Mouse (Mus musculus): ENCODE results near the gene Igf1.

The Igf1 gene

DNA sequence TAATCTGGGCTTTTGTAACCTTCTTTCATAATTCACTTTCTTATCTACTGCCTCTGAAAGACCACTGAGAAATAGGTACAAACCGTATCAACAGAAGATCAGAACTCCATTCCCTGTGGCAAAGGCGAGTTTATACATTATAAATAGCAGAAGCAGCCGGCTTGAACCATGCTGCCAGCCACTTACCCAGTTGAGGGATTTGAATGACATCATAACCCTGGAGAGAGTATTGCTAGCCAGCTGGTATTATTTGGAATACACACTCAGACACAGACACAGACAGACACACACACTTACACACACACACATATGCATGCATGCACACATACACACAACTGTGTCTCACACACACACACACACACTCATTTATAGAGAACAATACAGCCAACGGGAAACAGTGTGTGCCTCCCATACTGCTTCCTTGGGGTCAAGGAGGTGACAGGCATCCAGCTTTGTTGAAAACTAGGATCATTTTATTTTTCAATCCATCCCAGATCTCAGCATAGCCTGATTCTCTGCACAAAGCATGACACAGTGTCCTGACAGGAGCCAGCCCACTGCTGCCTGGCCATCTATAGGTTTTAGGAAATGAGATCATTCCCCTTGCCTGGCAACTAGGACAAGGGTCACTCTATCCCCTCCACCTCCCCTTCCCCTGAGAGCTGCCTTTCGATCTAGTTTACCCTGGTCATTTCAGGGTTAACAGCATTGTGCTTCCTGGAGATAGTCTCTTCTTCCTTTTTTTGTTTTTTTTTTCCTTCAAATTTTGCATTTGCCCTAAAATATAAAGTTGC lies at the start of gene Igf1:
Gene Igf1 (plus strand): TSS at position 253 of the 794 bp plus-strand sequence.
- no peak for DNase-seq (ENCODE audit: low read depth)

DNA sequence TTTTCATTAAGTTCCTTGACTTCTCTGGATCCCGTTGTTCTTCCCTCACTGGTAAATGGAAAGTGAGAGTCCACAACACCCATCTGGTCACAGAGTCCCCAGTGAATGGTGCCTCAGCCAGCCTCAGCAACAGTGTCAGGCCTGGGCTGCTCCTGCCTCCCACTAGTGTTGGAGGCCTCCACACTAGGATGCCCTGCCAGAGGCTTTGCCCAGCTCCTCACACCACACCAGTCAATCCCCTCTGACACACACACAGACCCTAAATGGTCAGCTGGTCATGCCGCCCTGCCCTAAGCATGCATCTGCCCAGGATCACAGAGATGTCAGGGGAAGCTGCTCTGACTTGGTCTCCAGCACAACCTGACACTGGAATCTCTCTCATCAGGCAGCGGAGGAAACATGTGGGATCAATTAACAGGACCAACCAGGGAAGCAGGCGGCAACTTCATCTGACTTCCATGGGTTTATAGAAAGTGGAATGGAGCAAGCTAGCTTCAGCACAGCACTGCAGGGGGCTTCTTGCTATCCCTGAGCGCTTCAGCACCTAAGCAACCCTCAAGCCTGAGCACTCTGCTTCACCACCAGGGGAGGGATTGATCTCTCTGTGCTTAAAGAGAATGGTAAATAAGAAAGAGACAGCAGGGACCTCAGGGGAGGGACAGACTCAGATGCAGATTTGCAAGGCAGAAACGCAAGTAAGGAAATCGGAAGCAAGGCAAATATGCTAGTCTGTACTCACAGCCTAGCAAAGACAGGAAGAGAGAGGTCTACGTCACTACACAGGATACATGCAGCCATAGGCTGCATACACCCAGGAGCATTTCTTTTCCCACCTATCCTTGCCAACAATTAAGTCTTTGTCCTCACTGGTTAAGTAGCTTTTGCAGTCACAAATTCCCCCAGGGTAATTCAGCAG lies 45.6 kb upstream of the Igf1 start:
- DNase-seq (ENCODE audit: low read depth): no peak

GRCm38 (mm10) chr10:87813073-87813590 lies 44.9 kb upstream of the Igf1 start:
- DNase-seq (ENCODE audit: low read depth): no peak

- no peak for DNase-seq (ENCODE audit: low read depth)
Measured at GRCm38 (mm10) chr10:87816861-87817260, 41.2 kb upstream of the Igf1 start.

DNA sequence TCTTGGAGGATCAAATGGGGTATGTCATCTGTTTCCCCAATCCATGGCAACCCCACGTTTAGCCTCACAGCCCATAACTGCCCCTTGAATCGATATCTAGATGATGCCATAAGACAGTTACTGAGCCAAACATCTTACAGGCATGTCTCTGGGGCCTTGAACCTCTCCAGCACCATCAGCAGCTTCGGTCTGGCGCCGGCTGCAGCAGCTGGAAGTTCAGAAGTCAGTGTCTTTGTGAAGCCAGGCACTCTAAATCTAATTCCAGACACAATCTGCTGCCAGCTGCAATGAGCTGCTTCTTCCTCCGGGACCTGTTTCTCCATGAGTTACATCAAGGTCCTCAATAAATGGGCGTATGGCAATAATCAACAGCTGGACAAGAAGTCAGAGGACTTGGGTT lies 40.3 kb upstream of the Igf1 start:
- DNase-seq (ENCODE audit: low read depth): no peak

GRCm38 (mm10) chr10:87821906-87822305 lies 36.2 kb upstream of the Igf1 start:
- no peak for DNase-seq (ENCODE audit: low read depth)

DNA sequence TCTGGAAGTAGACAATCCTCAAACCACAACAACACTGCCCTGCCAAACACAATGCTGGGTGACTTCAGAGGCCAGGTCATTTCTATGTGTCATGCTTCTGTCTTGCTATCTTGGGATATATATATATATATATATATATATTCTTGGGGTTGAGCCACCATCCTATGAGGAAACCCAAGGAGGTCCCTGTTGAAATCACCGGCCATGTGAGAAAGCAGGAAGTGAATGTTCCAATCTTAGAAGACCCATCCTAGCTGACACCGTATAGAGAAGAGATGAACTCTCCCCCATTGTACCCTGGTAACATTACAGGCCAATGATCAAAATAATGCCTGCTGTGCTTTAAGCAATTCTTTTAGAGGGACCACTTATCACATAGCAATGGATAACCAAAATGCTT lies 28.1 kb upstream of the Igf1 start:
- DNase-seq (ENCODE audit: low read depth): no peak

- DNase-seq (ENCODE audit: low read depth): no peak
Measured at GRCm38 (mm10) chr10:87830639-87831038, 27.4 kb upstream of the Igf1 start.

DNA sequence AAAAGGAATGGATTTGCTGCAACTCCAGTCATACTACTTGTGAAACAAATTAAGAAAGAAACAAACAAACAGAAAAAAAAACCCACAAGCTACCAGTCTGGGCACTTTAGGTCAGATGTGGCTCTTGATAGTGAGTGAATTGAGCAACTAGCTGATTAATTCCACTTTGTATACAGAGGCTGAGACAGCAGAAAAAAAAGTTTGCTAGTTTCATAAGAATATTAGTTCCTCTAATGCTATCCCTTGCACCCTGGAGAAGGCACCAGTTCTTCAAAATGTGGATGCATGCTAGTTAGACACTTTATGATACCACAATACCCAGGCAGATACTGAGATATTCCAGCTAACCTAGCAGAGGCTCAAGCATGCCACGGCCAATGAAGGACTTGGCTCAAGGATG lies 26.0 kb upstream of the Igf1 start:
- DNase-seq (ENCODE audit: low read depth): no peak

GRCm38 (mm10) chr10:87839454-87839853 lies 18.6 kb upstream of the Igf1 start:
- no peak for DNase-seq (ENCODE audit: low read depth)

GRCm38 (mm10) chr10:87842501-87842900 lies 15.6 kb upstream of the Igf1 start:
- no peak for DNase-seq (ENCODE audit: low read depth)

GRCm38 (mm10) chr10:87844917-87845552 lies 13.0 kb upstream of the Igf1 start:
- no peak for DNase-seq (ENCODE audit: low read depth)

DNA sequence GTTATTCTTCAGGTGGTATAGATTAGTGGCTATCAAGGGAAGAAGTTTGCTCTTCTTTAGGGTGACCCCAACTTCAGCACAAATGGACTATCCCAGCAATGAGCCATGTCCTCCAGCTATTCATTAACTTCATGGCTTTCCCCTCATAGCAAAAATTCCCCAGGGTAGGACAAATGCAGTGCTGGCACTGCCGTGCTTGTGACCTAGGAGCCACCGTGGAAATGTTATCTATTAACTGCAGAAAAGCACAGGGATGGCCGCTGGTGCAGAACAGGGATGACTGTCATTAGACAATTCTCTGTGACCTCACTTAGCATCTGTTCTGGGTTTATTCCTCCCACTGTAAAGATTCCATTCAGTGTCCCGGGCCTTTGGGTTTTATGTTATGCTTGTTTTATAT lies 10.2 kb upstream of the Igf1 start:
- DNase-seq (ENCODE audit: low read depth): no peak

GRCm38 (mm10) chr10:87848419-87848818 lies 9.6 kb upstream of the Igf1 start:
- no peak for DNase-seq (ENCODE audit: low read depth)

GRCm38 (mm10) chr10:87851492-87851891 lies 6.6 kb upstream of the Igf1 start:
- no peak for DNase-seq (ENCODE audit: low read depth)

DNA sequence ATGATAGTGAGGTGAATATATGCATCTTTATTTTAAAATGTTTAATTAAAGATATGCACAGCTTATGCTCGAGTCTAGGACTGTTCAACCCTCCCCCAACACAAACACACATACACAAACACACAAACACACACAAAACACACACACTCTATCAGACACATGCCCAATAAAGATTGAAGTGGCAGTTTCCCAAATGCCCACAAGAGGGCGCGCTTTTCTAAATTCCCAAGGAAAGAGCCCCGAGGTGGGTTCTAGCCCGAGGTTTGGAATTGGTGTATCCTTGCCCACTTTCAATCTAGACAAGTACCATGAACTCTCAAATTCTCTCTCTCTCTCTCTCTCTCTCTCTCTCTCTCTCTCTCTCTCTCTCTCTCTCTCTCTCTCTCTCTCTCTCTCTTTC lies 3.7 kb upstream of the Igf1 start:
- peak; percentile 37 for DNase-seq (ENCODE audit: low read depth)

- no peak for DNase-seq (ENCODE audit: low read depth)
Measured at GRCm38 (mm10) chr10:87855423-87856122, 2.5 kb upstream of the Igf1 start.

DNA sequence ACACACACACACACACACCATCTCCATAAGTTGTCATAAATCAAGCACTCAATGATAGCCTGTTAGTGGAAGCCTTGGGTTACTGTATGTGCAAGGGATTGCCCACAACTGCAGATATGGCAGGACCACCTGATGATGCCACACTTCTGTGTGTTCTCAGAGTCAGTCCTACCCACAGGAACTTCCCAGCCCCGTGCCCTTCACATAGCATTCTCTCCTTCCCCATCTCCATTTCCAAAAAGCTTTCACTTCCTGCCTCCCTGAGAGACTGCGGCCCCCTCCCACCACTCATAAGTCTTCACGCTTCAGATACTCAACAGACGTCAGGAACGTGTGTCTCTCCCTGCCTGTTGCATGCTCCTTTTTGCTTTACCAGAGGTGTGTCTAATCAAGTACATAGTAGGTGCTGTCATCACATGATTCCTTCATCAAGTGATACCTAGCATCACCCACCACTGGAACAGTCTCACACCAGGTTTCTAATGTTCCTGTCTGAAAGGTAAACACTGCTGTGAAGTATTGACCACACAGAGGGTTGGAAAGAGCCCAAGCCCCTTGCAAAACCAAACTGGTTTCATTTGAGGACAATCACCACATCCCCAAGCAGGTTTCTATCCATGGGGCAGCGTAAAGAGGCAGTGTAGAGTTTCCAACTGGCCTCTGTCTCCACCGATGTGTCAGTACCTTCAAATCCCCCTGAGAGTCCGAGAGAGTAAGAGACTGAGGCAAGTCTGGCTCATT lies 680 bp upstream of the Igf1 start:
- no peak for DNase-seq (ENCODE audit: low read depth)

DNA sequence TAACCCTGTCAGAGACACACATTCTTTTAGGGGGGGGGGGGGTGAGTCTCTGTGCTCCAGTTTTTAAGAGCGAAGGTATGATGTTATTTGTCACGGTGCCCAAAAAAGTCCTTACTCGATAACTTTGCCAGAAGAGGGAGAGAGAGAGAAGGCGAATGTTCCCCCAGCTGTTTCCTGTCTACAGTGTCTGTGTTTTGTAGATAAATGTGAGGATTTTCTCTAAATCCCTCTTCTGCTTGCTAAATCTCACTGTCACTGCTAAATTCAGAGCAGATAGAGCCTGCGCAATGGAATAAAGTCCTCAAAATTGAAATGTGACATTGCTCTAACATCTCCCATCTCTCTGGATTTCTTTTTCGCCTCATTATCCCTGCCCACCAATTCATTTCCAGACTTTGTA lies 874 bp downstream of the Igf1 start:
- DNase-seq (ENCODE audit: low read depth): no peak

DNA sequence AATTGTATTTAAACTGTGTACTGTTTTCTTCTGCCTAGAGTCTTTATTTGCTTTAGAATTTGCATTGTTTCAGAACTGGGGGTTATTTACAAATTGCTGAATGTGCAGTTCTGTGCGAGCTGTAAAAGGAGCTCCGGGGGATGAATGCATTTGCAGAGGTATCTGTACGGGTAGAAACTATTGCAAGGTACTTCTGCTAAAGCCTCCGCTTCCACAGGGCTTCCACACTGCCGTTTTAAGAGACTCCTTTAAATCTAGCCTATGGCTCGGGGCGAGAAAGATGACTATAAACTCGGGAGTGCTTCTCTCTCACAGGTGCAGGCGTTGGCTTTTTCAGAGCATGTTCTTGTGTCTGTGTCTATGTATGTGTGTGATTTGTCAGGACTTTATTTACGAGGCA lies 1.4 kb downstream of the Igf1 start:
- no peak for DNase-seq (ENCODE audit: low read depth)
